Mouse (Mus musculus) cerebellum, adult 8-10 months (tissue): ENCODE measurements at regions not wholly inside any gene's neighbourhood (a gene's known extent, or its start where the extent isn't known, plus 50 kb on each side); places are given as distances from the start of the nearest gene placed in this dataset.
A peak's percentile ranks its signal among the peaks of the same experiment; 100 is the strongest.

ENCODE experiments used
- DNase-seq: peaks from one replicate; pipeline ENCODE4 v3.0.0; 2022

- no peak for DNase-seq
Observed at GRCm38 (mm10) chr12:112387836-112388235, 101.4 kb upstream of the A530016L24Rik start.

DNA sequence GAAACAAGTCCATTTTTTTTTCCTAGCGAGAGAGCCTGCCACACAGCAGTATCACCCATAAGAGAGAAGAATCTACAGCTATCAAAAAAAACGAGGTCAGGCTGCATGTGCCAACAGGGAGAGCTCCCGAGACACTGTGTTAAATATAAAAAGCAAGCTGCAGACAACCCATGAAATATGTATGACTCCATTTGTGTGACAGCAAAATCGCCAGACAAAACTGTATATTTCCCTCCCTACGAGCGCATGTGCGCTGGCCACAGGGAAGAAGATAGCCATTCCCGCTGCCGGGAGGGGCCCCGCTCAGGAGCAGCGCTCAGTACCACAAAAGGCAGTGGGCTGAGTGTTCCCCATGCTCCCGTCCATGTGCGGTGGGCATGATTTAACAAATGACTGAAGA is 93.3 kb upstream of the A530016L24Rik start:
- no peak for DNase-seq

GRCm38 (mm10) chr12:112403688-112404240 is 85.5 kb upstream of the A530016L24Rik start:
- no peak for DNase-seq

GRCm38 (mm10) chr12:112404338-112404737 is 84.9 kb upstream of the A530016L24Rik start:
- no peak for DNase-seq

DNA sequence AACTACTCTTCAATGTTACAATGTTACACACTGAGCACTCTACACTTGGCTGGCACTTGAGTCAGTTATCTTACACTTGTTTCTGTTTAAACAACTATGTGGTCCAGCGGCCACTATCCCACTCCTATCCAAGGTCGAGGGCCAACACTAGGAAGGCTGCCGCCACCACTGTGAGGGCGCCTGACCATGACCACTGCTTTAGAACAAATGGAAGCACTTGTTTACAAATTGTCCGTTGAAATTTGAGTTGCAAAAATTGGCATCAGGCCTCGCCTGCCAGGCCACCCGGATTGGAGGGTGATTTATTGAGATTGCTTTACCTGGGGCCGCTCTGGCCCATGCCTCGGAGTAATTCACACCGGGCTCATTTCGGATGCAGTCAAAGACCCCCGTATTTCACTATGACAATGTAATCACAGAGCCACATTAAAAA is 83.5 kb upstream of the A530016L24Rik start:
- DNase-seq, result no peak

- no peak for DNase-seq
Observed at GRCm38 (mm10) chr12:112411612-112412350, 77.5 kb upstream of the A530016L24Rik start.

- DNase-seq, result no peak
Observed at GRCm38 (mm10) chr12:112412351-112412697, 76.9 kb upstream of the A530016L24Rik start.

GRCm38 (mm10) chr12:112415926-112416473 is 73.2 kb upstream of the A530016L24Rik start:
- no peak for DNase-seq

DNA sequence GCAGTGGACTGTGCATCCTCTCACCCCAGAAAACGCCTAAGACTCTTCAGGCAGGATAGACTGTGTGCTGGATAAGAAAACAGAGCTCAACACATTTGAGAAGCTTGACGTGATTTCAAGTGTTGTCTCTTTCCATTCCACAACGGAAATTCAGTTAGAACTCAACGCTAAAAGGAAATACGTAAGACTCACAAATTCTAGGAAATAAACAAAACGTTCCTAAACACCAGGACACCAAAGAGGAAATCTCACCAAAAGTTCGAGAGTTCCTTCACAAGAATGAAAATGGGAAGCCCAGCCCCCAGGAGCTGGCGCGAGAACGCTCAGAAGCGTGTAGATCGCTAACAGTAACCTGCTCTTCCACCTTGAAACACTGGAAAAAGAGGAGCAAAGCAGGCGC is 72.7 kb upstream of the A530016L24Rik start:
- DNase-seq, result no peak

DNA sequence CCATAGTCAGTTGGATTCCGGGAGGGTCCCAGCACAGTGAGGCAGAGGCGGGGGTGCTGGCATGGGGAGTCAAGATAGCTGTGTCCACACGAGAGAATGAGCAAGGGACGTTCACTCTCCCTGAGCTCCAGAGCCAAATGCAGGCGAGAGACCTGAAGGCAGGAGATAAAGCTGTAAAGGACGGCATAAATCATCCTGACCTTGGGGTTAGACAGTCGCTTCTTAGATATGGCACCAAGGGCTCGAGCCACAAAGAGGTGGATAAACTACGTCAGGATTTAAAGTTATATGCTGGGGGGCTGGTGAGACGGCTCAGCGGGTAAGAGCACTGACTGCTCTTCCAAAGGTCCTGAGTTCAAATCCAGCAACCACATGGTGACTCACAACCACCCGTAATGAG is 70.6 kb upstream of the A530016L24Rik start:
- DNase-seq, result no peak

GRCm38 (mm10) chr12:112422177-112422576 is 67.1 kb upstream of the A530016L24Rik start:
- DNase-seq, result no peak

- no peak for DNase-seq
Observed at GRCm38 (mm10) chr12:112424150-112424549, 65.1 kb upstream of the A530016L24Rik start.

DNA sequence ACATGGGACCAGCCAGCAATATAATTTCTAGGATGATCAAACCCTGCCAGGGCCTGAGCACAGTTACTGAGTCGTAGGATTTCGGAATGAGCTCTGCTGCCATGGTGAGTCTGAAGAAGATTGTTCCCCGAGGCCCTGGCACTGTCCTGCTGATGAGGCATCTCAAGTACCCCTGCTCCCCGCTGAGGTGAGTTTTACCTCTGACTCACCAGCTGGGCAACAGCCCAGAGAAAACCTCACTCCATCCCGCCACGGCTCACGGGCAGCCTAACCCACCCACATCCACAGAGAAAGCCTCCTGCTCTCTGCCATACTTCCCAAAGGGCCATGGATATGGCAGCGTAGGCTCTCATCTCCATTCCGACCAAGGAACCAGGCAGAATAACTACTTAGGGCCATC is 62.6 kb upstream of the A530016L24Rik start:
- DNase-seq, result no peak

DNA sequence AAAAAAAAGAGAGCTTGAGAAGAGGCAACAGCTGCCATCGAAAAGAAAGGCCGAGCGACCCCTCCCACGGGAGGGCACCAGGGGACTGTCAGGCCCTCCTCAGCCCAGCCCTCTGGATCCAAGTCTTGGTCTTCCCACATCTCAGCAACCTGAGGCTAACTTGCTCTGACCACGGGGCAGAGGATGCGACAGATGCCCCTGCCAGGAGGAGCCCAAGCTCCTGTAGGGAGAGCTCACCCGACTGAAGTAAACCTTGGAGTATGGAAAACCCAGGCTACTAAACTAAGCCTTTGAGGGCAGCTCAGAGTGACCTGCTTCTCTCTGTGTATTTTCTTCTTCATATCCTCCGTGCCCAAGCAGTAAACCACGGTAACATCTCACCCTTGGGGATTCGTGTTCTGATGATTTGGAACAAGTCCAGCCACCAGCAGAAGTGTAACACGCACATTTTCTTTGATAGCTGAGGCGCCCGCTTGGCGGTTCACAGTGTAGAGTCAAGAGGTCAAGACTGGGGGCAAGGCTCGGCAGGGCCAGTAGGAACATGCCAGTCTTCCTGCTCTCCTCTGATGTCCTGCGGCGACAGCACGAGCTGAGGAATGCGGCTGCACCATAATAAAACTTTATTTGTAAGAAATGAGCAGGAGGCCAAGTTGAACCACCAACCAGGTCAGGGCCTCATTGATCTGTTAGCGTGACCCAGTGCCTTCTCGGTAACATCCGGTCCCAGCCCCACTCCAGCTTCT is 59.0 kb upstream of the A530016L24Rik start:
- DNase-seq, result no peak

DNA sequence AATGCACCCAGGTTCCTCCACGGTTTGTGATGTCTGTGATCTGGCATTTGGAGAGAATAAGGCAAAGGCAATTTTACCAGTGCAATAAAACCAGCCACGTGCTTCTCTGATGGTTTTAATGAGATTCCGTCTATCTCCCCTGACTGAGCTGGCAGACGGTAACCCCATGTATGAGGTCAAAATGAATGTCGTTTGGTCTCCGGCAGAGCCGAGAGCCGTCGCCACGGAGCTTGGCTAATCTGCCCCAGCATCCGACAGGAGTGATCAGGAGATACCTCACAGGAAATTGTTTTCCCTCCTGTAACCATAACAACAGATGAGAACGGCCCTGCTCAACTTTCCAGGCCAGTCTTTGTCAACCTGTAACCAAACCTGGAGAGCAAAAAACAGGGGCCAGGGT is 55.9 kb upstream of the A530016L24Rik start:
- DNase-seq, result no peak

DNA sequence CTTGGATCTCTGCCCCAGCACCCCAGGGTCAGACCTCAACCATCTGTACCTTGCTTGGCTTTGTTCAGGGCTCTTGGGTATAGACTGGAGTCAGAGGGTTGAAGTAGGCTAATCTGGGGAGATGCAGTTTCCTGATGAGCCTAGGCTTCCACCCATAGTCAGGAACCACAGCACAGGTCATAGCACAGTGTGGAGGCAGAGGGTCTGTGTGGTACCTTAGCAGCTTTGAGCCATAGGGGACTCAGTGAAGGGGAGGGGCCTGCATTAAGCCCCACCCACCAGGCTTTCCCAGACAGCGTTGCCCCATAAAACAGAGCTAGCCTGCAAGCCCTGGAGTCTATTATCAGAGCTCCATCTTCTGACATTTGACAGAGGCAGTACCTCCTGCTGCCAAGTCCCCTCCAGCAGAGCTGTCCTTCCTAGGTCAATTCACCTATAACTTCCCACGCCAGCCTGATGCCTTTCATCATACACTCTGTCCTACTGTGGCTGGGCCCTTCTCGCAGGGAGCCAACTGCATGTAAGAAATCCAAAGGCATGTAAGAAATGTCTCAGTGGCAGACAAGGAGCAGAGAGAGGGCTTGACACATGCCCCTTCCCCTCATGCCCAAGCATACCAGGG is 54.5 kb upstream of the A530016L24Rik start:
- DNase-seq, result no peak

- DNase-seq, result peak; percentile 74
Observed at GRCm38 (mm10) chr12:112435295-112436110, 53.7 kb upstream of the A530016L24Rik start.

GRCm38 (mm10) chr12:112437046-112437445 is 52.2 kb upstream of the A530016L24Rik start:
- DNase-seq, result peak; percentile 33

- no peak for DNase-seq
Observed at GRCm38 (mm10) chr12:112438206-112438605, 51.0 kb upstream of the A530016L24Rik start.
